Mouse (Mus musculus): Measurements from ENCODE around the gene Ttc23. TPM values are rescaled to one million over a fixed set of nuclear protein-coding genes. Genes with fewer than 3 reads are reported as not detected.

Gene Ttc23
- polyA plus RNA-seq, 1 experiment, result 14.2 TPM

DNA sequence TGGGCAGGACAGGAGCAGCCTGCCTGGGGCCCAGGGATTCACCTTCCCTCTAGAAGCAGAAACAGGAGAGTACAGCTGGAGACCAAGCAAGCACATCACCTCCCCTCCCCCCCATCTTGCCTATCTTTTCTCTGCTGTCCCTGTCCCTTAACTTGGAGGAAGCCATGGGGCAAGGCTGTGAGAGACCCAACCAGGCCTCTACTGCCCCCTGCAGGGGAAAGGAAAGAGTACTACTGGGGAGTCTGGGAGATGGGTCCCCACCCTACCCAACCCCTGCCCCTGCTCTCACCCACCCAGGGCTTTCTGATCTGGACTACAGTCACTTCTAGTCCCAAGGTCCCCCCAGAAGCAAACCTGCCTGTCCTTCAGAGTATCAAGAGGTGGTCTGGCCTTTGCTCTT lies 53.6 kb downstream of the Ttc23 start:
- H3K27me3 ChIP-seq (ENCODE audit: control insufficient read depth, insufficient read depth, insufficient read length), result no peaks in the 10 kb centered on the region
- no peaks in the 10 kb centered on the region for H3K36me3 ChIP-seq (ENCODE audit: control insufficient read depth, insufficient read depth)
- H3K79me2 ChIP-seq (ENCODE audit: control insufficient read depth, insufficient read depth), result no peaks in the 10 kb centered on the region
- H3K4me2 ChIP-seq (ENCODE audit: low read depth), result no peak overlapping the region
- TF ChIP-seq MYOG (IDR thresholded peaks at IDR 0.05; ENCODE audit: control insufficient read depth in 1 of 3, insufficient read depth in 1 of 3, insufficient read length in 2 of 3, low read depth in 2 of 3) (no peak), POLR2AphosphoS2 (IDR thresholded peaks at IDR 0.05; ENCODE audit: insufficient read length, low read depth) (no peak), POLR2A (IDR thresholded peaks at IDR 0.05; ENCODE audit: insufficient read length, low read depth) (no peak), TCF12 (IDR thresholded peaks at IDR 0.05; ENCODE audit: insufficient read depth, poor library complexity, severe bottlenecking) (no peak), USF1 (IDR thresholded peaks at IDR 0.05; ENCODE audit: low read depth) (no peak), SRF (IDR thresholded peaks at IDR 0.05; ENCODE audit: control insufficient read depth, insufficient read length, low read depth) (no peak), MYOD1 (IDR thresholded peaks at IDR 0.05; ENCODE audit: control insufficient read depth in 1 of 3, insufficient read length in 2 of 3, low read depth in 2 of 3) (no peak), MAX (IDR thresholded peaks at IDR 0.05; ENCODE audit: low read depth) (no peak), REST (IDR thresholded peaks at IDR 0.05; ENCODE audit: insufficient read depth, insufficient read length) (no peak), CEBPB (IDR thresholded peaks at IDR 0.05; ENCODE audit: insufficient read depth, poor library complexity, severe bottlenecking) (no peak), TCF3 (IDR thresholded peaks at IDR 0.05; ENCODE audit: insufficient read length, low read depth) (no peak), E2F4 (IDR thresholded peaks at IDR 0.05; ENCODE audit: insufficient read depth) (no peak)
- no peak overlapping the region for H3K4me3 ChIP-seq
- no peak overlapping the region for H3ac ChIP-seq (ENCODE audit: control insufficient read depth, insufficient read length)

DNA sequence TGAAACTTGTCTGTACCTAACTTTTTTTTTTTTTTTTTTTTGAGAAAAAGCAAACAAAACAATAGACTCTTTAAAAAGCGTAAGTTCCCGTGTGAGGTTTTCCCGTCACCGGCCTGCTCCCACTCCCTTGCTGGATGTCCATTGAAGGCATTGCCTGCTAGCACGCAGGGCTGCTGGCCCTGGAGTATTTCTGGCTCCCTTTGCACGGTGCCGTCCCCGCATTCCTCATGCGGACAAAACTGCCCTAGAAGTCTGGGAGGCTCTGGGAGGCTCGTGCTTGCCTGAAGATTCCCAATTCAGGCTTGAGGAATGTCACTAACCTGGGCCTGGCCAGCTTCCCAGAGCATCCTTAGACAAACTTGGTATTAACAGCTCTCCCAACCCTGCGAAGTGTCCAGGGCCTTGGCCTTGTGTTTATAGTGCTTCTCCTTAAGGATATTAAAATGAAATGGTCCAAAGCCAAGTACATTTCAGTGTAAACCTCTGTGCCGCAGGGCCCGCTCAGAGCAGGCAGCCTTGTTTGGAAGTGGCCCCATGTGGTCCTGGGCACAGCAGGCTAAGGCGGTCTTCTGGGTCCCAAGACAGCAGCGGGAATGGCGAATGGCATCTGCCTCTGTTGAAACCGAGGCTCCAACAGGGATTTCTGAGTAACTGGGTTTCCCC lies 54.2 kb downstream of the Ttc23 start:
- TF ChIP-seq USF1 (IDR thresholded peaks at IDR 0.05; ENCODE audit: low read depth) (no peak), TCF12 (IDR thresholded peaks at IDR 0.05; ENCODE audit: insufficient read depth, poor library complexity, severe bottlenecking) (no peak)
- no peak overlapping the region for H3K4me2 ChIP-seq (ENCODE audit: low read depth)
- H3K4me3 ChIP-seq, result no peak overlapping the region
- H3K36me3 ChIP-seq (ENCODE audit: control insufficient read depth, insufficient read depth), result no peaks in the 10 kb centered on the region
- H3ac ChIP-seq (ENCODE audit: control insufficient read depth, insufficient read length), result no peak overlapping the region
- no peaks in the 10 kb centered on the region for H3K27me3 ChIP-seq (ENCODE audit: control insufficient read depth, insufficient read depth, insufficient read length)
- no peaks in the 10 kb centered on the region for H3K79me2 ChIP-seq (ENCODE audit: control insufficient read depth, insufficient read depth)

DNA sequence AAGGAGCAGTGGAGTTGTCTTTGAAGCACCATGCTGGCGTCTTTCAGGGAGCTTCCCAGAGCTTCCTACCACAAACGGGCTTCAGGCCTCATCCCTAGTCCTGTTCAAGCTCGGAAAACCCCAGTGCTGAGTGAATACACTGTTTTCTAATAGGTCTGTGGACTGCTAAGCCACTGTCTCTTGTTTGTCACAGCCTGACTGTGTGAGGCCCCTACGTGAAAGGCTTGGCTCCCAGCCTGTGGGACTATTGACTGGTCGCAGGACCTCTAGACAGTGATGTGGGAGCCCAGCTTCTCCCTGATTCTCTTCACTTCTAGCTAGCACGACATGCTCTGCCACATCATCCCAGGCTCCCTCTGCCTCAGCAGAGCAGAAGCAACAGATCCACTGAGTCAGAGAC lies 61.0 kb downstream of the Ttc23 start:
- H3K4me3 ChIP-seq, result no peak overlapping the region
- TF ChIP-seq MAX (IDR thresholded peaks at IDR 0.05; ENCODE audit: low read depth) (no peak), MYOG (IDR thresholded peaks at IDR 0.05; ENCODE audit: control insufficient read depth in 1 of 3, insufficient read depth in 1 of 3, insufficient read length in 2 of 3, low read depth in 2 of 3) (no peak), CEBPB (IDR thresholded peaks at IDR 0.05; ENCODE audit: insufficient read depth, poor library complexity, severe bottlenecking) (no peak), POLR2AphosphoS2 (IDR thresholded peaks at IDR 0.05; ENCODE audit: insufficient read length, low read depth) (no peak), USF1 (IDR thresholded peaks at IDR 0.05; ENCODE audit: low read depth) (no peak), REST (IDR thresholded peaks at IDR 0.05; ENCODE audit: insufficient read depth, insufficient read length) (no peak), SRF (IDR thresholded peaks at IDR 0.05; ENCODE audit: control insufficient read depth, insufficient read length, low read depth) (no peak), TCF3 (IDR thresholded peaks at IDR 0.05; ENCODE audit: insufficient read length, low read depth) (no peak), MYOD1 (IDR thresholded peaks at IDR 0.05; ENCODE audit: control insufficient read depth in 1 of 3, insufficient read length in 2 of 3, low read depth in 2 of 3) (no peak), E2F4 (IDR thresholded peaks at IDR 0.05; ENCODE audit: insufficient read depth) (no peak), TCF12 (IDR thresholded peaks at IDR 0.05; ENCODE audit: insufficient read depth, poor library complexity, severe bottlenecking) (no peak), POLR2A (IDR thresholded peaks at IDR 0.05; ENCODE audit: insufficient read length, low read depth) (no peak)
- no peaks in the 10 kb centered on the region for H3K27me3 ChIP-seq (ENCODE audit: control insufficient read depth, insufficient read depth, insufficient read length)
- no peak overlapping the region for H3K4me2 ChIP-seq (ENCODE audit: low read depth)
- no peaks in the 10 kb centered on the region for H3K79me2 ChIP-seq (ENCODE audit: control insufficient read depth, insufficient read depth)
- peaks cover 3% of the 10 kb centered on the region for H3K36me3 ChIP-seq (ENCODE audit: control insufficient read depth, insufficient read depth)
- H3ac ChIP-seq (ENCODE audit: control insufficient read depth, insufficient read length), result no peak overlapping the region

DNA sequence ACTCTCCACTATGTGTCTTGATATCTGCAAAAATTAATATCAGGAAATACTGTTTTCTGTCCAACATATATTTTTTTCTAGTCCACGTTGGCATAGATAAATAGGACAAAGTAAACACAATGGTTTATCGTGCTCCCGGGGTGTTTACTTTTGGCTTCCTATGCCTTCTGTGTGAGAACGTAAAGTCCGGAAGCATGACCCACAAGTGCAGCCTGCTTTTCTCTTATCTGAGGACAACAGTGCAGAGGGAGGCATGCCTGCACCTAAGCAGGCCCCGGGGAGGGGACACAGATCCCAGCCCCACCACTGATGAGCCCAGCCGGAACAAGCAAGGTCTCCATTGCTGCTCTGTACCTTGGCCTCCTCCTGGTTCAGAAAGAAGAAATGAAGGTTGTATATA lies 63.0 kb downstream of the Ttc23 start:
- H3K4me2 ChIP-seq (ENCODE audit: low read depth), result no peak overlapping the region
- no peak overlapping the region for H3K4me3 ChIP-seq
- H3ac ChIP-seq (ENCODE audit: control insufficient read depth, insufficient read length), result no peak overlapping the region
- H3K36me3 ChIP-seq (ENCODE audit: control insufficient read depth, insufficient read depth), result peaks cover 3% of the 10 kb centered on the region
- H3K27me3 ChIP-seq (ENCODE audit: control insufficient read depth, insufficient read depth, insufficient read length), result no peaks in the 10 kb centered on the region
- no peak for TF ChIP-seq TCF12 (IDR thresholded peaks at IDR 0.05; ENCODE audit: insufficient read depth, poor library complexity, severe bottlenecking)
- H3K79me2 ChIP-seq (ENCODE audit: control insufficient read depth, insufficient read depth), result no peaks in the 10 kb centered on the region

DNA sequence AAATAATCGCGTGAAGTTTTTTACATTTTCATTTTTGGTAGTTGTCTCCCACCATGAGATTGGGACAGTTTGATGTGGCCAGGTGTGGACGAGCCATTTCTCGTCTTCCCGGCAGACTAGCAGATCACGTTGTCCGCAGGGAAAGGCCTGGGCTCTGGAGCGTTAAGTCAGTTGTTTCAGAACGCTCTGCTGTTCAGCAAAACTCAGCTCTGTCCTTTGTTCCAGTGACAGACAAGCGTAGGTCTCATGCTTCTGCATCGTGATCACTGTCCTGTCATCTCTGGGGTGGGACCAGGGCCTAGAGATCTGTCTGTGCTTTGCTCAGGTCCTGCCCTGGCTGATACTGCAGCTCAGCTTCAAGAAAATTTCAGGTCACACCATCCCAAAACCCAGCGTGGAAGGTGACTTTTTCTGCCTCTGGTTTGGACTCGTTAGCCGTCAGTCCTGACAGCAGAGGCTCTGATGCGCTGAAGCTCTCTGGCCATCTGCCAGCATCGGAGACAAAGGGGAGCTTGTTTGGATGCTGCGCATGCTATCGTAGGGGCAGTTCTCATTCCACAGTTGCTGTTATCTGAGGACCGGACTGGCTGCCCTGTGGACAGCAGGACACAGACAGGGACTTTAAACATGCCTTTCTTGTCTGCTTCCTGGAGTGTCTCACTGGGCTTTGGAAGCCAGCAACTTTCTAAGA lies 66.8 kb downstream of the Ttc23 start:
- peaks cover 3% of the 10 kb centered on the region for H3K36me3 ChIP-seq (ENCODE audit: control insufficient read depth, insufficient read depth)
- H3K79me2 ChIP-seq (ENCODE audit: control insufficient read depth, insufficient read depth), result no peaks in the 10 kb centered on the region
- no peak overlapping the region for H3K4me2 ChIP-seq (ENCODE audit: low read depth)
- no peaks in the 10 kb centered on the region for H3K27me3 ChIP-seq (ENCODE audit: control insufficient read depth, insufficient read depth, insufficient read length)
- H3K4me3 ChIP-seq, result no peak overlapping the region
- H3ac ChIP-seq (ENCODE audit: control insufficient read depth, insufficient read length), result no peak overlapping the region
- TF ChIP-seq MYOG (IDR thresholded peaks at IDR 0.05; ENCODE audit: control insufficient read depth in 1 of 3, insufficient read depth in 1 of 3, insufficient read length in 2 of 3, low read depth in 2 of 3) (no peak), CEBPB (IDR thresholded peaks at IDR 0.05; ENCODE audit: insufficient read depth, poor library complexity, severe bottlenecking) (no peak)

Measured in myocyte (in vitro differentiated cells).